Mouse (Mus musculus): Measurements from ENCODE around the gene Ptprc.

Ptprc gene

GRCm38 (mm10) chr1:138029649-138030048 is 145.9 kb downstream of the Ptprc start:
- no peak for DNase-seq

- DNase-seq: no peak
Measured at GRCm38 (mm10) chr1:138025298-138025697, 150.2 kb downstream of the Ptprc start.

- no peak for DNase-seq
Measured at GRCm38 (mm10) chr1:138023601-138024000, 151.9 kb downstream of the Ptprc start.

GRCm38 (mm10) chr1:138022918-138023295 is 152.6 kb downstream of the Ptprc start:
- no peak for DNase-seq

- no peak for DNase-seq
Measured at GRCm38 (mm10) chr1:138021962-138022917, 153.3 kb downstream of the Ptprc start.
